Mouse (Mus musculus) liver, adult (tissue): ENCODE results near the gene Ndufc2.

Source experiments
- GATA4 ChIP-seq: IDR thresholded peaks from 2 replicates; pipeline ENCODE4 v1.6.1; 2014; ENCODE audit warnings: mild to moderate bottlenecking, low read length; ENCODE audit not compliant: insufficient replicate concordance

The Ndufc2 gene

GRCm38 (mm10) chr7:97382661-97383060 is 17.1 kb upstream of the Ndufc2 start:
- no peak for TF ChIP-seq GATA4

DNA sequence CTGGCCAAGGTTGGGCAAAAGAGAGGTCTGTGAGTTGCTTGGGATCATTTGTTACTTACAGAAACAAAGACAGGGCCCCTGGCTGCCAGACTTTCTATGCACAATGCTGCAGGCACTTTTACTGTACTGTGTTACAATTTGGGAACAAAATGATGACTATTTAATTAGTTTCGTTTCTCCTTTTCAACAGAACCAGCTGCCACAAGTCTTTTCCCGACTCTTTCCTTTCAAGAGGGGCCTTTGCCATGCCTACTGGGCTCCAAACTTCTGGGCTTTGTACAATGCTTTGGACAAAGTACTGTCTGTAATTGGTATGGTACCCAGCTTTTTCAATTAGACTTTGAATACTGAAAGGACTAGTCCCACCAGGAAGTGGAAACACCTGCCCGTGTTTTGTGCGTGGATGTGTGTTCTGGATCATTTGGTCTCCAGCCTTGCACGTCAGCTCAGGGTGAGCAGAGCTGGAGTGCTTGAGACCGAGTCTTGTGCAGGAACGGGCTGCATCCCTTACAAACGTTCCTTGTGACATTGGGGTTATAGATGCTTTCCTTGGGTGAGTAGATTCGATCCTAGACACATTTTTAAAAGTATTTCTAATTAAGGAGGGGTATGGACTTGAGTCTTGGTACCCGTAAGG is 16.2 kb upstream of the Ndufc2 start:
- no peak for TF ChIP-seq GATA4

DNA sequence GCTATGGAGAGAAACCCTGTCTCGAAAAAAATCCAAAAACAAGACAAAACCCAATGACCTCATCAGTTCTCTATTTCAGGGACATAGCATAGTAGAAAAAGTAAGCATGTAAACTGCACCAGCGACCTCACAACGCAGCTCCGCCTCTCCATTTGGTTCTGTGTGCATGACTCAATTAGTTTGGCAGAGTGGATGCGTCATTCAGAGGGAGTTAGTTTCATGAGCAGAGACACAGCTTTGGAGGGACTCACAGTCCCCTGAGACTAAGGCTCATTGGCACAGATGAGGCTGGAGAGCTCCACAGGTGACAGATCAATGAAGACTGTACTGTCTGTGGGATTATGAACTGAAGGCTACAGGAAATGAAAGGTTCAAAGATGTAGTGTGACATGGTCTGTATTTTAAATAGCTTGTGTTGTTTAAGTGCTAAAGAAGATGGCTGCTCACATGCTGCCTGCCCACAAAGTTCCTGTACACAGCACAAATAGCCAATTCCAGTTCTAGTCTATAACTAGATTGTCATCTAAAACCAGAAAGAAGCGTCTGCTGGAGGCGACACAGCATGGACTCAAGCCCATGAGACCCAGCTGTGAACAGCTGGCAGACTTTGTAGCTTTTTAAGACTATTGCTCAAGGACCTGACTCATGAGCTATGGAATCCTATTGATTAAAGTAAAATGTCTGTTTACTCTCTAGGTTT is 13.5 kb upstream of the Ndufc2 start:
- TF ChIP-seq GATA4: no peak

GRCm38 (mm10) chr7:97386806-97387370 is 12.9 kb upstream of the Ndufc2 start:
- no peak for TF ChIP-seq GATA4

GRCm38 (mm10) chr7:97387561-97388147 is 12.1 kb upstream of the Ndufc2 start:
- no peak for TF ChIP-seq GATA4

GRCm38 (mm10) chr7:97388541-97388940 is 11.3 kb upstream of the Ndufc2 start:
- no peak for TF ChIP-seq GATA4

GRCm38 (mm10) chr7:97391293-97392078 is 8.3 kb upstream of the Ndufc2 start:
- TF ChIP-seq GATA4: no peak

GRCm38 (mm10) chr7:97392079-97392445 is 7.7 kb upstream of the Ndufc2 start:
- no peak for TF ChIP-seq GATA4

GRCm38 (mm10) chr7:97394375-97394774 is 5.4 kb upstream of the Ndufc2 start:
- no peak for TF ChIP-seq GATA4

GRCm38 (mm10) chr7:97398943-97399342 is 860 bp upstream of the Ndufc2 start:
- no peak for TF ChIP-seq GATA4

- no peak for TF ChIP-seq GATA4
Observed at GRCm38 (mm10) chr7:97407145-97407544, 7.3 kb downstream of the Ndufc2 start.

- no peak for TF ChIP-seq GATA4
Observed at GRCm38 (mm10) chr7:97411106-97411505, 11.3 kb downstream of the Ndufc2 start.

DNA sequence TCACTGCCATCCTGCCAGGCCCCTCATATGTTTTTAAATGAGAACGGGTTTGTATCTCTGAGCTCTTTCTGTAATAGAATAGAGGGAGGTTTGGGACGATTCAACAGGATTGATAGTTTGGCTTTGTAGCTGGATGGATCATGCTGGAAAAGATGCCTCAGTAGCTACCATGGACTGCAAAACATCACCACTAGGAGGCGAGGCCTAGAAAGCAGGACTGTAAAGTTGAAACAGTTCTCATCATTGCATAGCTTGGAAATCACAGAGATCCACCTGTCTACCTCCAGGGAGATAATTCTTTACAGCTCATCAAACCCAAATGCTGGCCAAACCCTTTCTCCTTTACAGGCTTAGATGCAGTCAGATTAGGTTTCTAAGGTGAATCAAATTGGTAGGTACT is 11.8 kb downstream of the Ndufc2 start:
- no peak for TF ChIP-seq GATA4

GRCm38 (mm10) chr7:97413981-97414380 is 14.2 kb downstream of the Ndufc2 start:
- no peak for TF ChIP-seq GATA4

- no peak for TF ChIP-seq GATA4
Observed at GRCm38 (mm10) chr7:97414426-97414825, 14.6 kb downstream of the Ndufc2 start.

GRCm38 (mm10) chr7:97414915-97415687 is 15.3 kb downstream of the Ndufc2 start:
- no peak for TF ChIP-seq GATA4
